Mouse (Mus musculus) yolk sac, embryonic 10.5 days (tissue): ENCODE results near the gene Snip1.

Experiments
- DNase-seq: peaks from one replicate; pipeline ENCODE4 v3.0.0-alpha.2; 2017; ENCODE audit warnings: low spot score

The Snip1 gene

GRCm38 (mm10) chr4:125099458-125099857 lies 33.0 kb downstream of the Snip1 start:
- DNase-seq: peak; percentile 67

- DNase-seq: no peak
Observed at GRCm38 (mm10) chr4:125101334-125101733, 34.9 kb downstream of the Snip1 start.

- no peak for DNase-seq
Observed at GRCm38 (mm10) chr4:125105354-125105753, 38.9 kb downstream of the Snip1 start.

- peak; percentile 49 for DNase-seq
Observed at GRCm38 (mm10) chr4:125114638-125115037, 48.2 kb downstream of the Snip1 start.

- no peak for DNase-seq
Observed at GRCm38 (mm10) chr4:125115081-125115480, 48.6 kb downstream of the Snip1 start.

- DNase-seq: no peak
Observed at GRCm38 (mm10) chr4:125115710-125116089, 49.2 kb downstream of the Snip1 start.

GRCm38 (mm10) chr4:125116090-125116861 lies 49.8 kb downstream of the Snip1 start:
- DNase-seq: no peak

GRCm38 (mm10) chr4:125116929-125117328 lies 50.5 kb downstream of the Snip1 start:
- DNase-seq: no peak

GRCm38 (mm10) chr4:125117902-125118320 lies 51.4 kb downstream of the Snip1 start:
- no peak for DNase-seq

GRCm38 (mm10) chr4:125119070-125119469 lies 52.6 kb downstream of the Snip1 start:
- no peak for DNase-seq

- no peak for DNase-seq
Observed at GRCm38 (mm10) chr4:125119721-125120120, 53.2 kb downstream of the Snip1 start.

- peak; percentile 65 for DNase-seq
Observed at GRCm38 (mm10) chr4:125122431-125123278, 56.2 kb downstream of the Snip1 start.

GRCm38 (mm10) chr4:125123279-125123671 lies 56.8 kb downstream of the Snip1 start:
- DNase-seq: no peak
